Mouse (Mus musculus) adrenal gland, postnatal 0 days (tissue): ENCODE results near the gene Pus7l. TPM values are rescaled to one million over a fixed set of nuclear protein-coding genes. Genes with fewer than 3 reads are reported as not detected.

Experiments
- polyA plus RNA-seq: library from polyadenylated mRNA; unstranded; fragments of >200 nt; fragmentation: Nextera tagmentation; extraction: Ambion mirVana; gene quantifications from 2 replicates; pipeline ENCODE4 v1.2.1, GENCODE M21; 2015

Gene Pus7l
- polyA plus RNA-seq, result 4.2 and 5.1 TPM in 2 replicates

DNA sequence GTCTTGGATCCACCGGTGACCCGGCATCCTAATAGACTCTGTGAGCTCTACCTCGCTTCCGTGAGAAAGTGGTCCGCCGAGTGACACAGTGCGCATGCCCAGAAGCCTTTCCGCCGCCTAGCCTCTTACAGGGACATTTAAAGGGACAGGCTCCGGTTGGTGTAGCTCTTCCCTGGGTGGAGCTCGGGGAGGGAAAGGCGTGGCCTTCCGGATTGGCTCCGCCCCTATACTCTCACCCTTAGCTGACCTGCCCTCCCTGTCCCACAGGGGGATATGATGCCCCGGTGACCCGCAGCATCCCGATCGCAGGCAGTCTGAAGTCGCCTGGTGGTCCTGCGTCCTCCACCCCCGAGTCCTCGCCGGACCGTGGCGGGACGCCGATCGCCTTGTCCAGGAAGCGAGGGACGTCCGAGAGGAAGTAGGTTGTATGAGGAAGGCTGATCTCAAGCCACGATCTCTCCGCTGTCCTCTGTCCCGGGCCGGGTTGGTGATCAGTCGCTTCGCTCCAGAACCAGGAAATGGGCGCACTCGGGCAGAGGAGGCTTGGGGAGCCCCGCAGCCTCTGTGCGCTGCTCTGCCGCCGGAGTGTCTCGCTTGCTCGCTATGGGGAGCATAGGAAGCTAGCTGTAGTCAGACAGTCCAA, at the start of gene Pus7l, which contains the start of gene Irak4:
Pus7l (minus strand) TSS at position 139 of the 643 bp plus-strand sequence.
Irak4 (plus strand) TSS at position 235 of the 643 bp plus-strand sequence.

GRCm38 (mm10) chr15:94589219-94590075, 46.1 kb upstream of the Pus7l start, which contains the start of gene Twf1:
Gene Twf1, minus strand, starts transcription at chr15:94589889.

Other genes starting within 250 kb of the Pus7l start
- gene Adamts20, start 78.1 kb downstream of the Pus7l start, polyA plus RNA-seq, result 1.4 and 1.6 TPM in 2 replicates
- gene Irak4, start 96 bp upstream of the Pus7l start, polyA plus RNA-seq, result 5.7 and 10.9 TPM in 2 replicates
- 49.0 and 81.6 TPM in 2 replicates for gene Twf1, start 46.3 kb upstream of the Pus7l start, polyA plus RNA-seq
- gene Tmem117, start 85.7 kb upstream of the Pus7l start, polyA plus RNA-seq, result 2.6 and 3.4 TPM in 2 replicates